Mouse (Mus musculus) ES-Bruce4 (cell line): ENCODE measurements at regions not wholly inside any gene's neighbourhood (a gene's known extent, or its start where the extent isn't known, plus 50 kb on each side); places are given as distances from the start of the nearest gene placed in this dataset.

Source experiments
- CTCF ChIP-seq: IDR thresholded peaks from one replicate; pipeline ENCODE4 v1.8.1; 2011; ENCODE audit warnings: low read depth, low read length
- EP300 ChIP-seq: IDR thresholded peaks from 2 replicates; pipeline ENCODE4 v1.6.1; 2011; ENCODE audit warnings: low read depth, low read length; ENCODE audit not compliant: insufficient read depth
- POLR2A ChIP-seq: IDR thresholded peaks from one replicate; pipeline ENCODE4 v1.8.1; 2011; ENCODE audit warnings: low read length; ENCODE audit not compliant: insufficient read depth

DNA sequence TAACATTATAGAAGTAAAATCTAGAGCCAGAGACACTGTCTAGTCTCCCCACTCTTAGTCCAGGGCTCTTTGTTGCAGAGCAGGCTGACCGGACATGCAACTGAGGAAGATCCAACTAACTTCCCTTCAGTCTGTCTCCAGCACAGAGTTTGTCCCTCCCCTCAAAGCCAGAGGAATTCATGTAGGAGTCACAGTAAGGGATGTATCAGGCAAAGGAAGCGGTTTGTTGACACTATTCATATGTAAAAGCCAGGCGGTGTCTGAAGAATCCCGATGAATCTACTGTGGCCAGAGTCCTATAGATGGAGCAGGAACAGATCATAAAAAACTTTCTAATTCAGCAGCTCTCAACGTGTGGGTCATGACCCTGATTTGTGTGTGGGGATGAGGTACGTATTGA is 179.7 kb upstream of the Foxn2 start:
- TF ChIP-seq EP300 = no peak
- no peak for TF ChIP-seq POLR2A
- TF ChIP-seq CTCF = no peak
